Mouse (Mus musculus): ENCODE measurements around the gene Itga7.
A peak's percentile ranks its signal among the peaks of the same experiment; 100 is the strongest.

DNA sequence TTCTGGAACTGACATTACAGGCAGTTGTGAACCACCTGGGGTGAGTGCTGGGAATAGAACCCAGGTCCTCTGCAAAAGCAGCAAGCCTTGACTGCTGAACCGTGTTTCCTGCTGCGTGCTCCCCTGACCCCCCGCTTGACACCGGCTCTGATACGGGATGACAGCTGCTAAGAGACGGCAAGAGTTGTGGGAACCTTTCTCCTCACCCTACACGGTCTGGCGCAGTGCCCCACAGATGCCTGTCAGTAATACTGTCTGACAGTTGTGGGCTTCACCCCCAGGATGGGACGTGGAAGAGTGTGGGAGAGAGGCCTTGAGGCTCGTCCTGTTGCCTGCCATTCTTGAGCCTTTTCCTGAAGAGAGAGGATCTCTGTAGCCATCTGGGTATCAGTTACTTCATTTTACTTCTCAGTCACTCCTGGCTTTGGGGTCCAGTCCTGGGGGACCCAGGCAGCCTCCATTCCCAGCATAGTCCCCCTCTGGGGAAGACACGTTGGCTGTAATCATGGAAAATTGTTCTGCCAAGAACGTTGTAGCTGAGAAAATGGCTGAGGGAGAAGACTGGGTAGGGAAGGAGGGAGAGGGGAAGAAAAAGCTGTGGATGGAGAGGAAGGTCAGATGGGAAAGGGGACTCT lies 4.3 kb downstream of the Itga7 start:
- TF ChIP-seq TCF12 (IDR thresholded peaks at IDR 0.05; ENCODE audit: insufficient read depth, poor library complexity, severe bottlenecking) (peak; percentile 82), POLR2A (IDR thresholded peaks at IDR 0.05; ENCODE audit: insufficient read length, low read depth) (peak; percentile 43), MYOG (IDR thresholded peaks at IDR 0.05; ENCODE audit: control insufficient read depth in 1 of 3, insufficient read depth in 1 of 3, insufficient read length in 2 of 3, low read depth in 2 of 3) (peak; percentile 79 to 97 (median 82)), CEBPB (IDR thresholded peaks at IDR 0.05; ENCODE audit: insufficient read depth, poor library complexity, severe bottlenecking) (no peak), E2F4 (IDR thresholded peaks at IDR 0.05; ENCODE audit: insufficient read depth) (no peak), TCF3 (IDR thresholded peaks at IDR 0.05; ENCODE audit: insufficient read length, low read depth) (peak; percentile 71), POLR2AphosphoS2 (IDR thresholded peaks at IDR 0.05; ENCODE audit: insufficient read length, low read depth) (peak; percentile 65), USF1 (IDR thresholded peaks at IDR 0.05; ENCODE audit: low read depth) (no peak)
